Mouse (Mus musculus): ENCODE results near the gene Tns4. TPM values are rescaled to one million over a fixed set of nuclear protein-coding genes. Genes with fewer than 3 reads are reported as not detected.

The Tns4 gene
- total RNA-seq, 2 experiments from 2014 or later = not detected

DNA sequence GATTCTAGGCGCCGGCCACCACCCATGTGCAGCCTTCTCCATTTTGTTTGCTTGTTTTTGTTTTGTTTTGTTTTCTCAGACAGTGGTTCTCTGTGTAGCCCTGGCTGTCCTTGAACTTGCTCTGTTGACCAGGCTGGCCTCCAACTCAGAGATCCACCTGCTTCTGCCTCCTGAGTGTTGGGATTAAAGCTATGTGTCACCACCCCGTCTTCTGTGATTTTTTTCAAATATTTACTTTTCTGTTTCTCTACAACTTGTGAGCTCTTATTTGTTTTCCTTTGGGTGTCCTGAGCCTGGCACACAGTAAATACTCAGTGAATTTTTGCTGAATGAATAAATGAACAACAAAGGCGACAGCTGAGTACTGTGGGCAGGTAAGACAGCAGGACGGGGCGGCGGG lies 26.4 kb downstream of the Tns4 start:
- no peak for DNase-seq
- intact Hi-C loops (cut with DNase I) = no loop called here

- intact Hi-C loops (cut with DNase I) = no loop called here
- no peak for DNase-seq
Measured at GRCm38 (mm10) chr11:99060435-99060834, 28.7 kb downstream of the Tns4 start.

- peak in 1 of 2 experiments; percentile 36 for DNase-seq
- intact Hi-C loops (cut with DNase I) = no loop called here
Measured at GRCm38 (mm10) chr11:99055571-99056452, 33.3 kb downstream of the Tns4 start.

DNA sequence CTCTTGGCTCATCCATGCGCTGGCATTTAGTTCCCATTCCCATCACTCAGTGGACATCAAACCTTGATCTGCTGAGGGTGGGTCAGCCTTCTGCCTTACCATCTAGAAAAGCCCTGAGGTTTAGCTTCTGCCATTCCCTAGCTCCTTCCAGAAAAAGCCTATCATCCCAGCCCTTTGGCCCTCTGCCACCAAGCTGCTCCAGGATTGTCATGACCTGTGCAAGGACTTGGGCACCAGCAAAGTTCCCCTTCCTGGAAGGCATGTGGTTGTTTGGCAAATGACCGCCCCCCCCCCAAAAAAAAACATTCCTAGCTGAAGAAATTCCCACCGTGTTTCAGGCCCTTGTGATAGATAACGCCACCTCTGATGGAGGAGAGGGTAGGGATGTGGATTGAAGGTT lies 34.0 kb downstream of the Tns4 start:
- intact Hi-C loops (cut with DNase I) = no loop called here
- no peak for DNase-seq

DNA sequence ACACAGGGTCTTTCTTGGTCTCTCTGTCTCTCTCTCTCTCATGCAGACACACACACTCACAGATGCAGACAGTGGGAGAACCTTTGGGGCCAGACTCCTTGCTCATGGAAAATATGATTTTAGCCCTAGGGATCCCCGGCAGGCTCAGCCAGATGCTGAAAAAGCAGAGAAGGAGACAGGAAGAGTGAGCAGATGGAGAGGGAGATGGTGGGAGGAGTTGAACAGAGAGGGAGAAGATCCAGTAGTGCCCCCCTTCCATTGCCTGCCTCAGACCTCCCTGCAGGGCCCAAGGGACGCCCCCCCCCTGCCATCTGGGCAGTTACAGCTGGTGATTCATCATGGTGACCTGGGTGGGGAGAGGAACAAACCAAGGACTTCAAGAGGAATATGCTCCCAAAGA lies 41.5 kb downstream of the Tns4 start:
- peak in 1 of 2 experiments; percentile 43 for DNase-seq

GRCm38 (mm10) chr11:99047120-99047519 lies 42.0 kb downstream of the Tns4 start:
- peak; percentile 72 to 86 for DNase-seq
- intact Hi-C loops (cut with DNase I) = no loop called here

More for the DNA sequence above, 41.5 kb downstream of the Tns4 start:
- intact Hi-C loops (cut with DNase I) = no loop called here

GRCm38 (mm10) chr11:99045159-99045889 lies 43.8 kb downstream of the Tns4 start:
- DNase-seq = no peak
- intact Hi-C loops (cut with DNase I) = no loop called here

DNA sequence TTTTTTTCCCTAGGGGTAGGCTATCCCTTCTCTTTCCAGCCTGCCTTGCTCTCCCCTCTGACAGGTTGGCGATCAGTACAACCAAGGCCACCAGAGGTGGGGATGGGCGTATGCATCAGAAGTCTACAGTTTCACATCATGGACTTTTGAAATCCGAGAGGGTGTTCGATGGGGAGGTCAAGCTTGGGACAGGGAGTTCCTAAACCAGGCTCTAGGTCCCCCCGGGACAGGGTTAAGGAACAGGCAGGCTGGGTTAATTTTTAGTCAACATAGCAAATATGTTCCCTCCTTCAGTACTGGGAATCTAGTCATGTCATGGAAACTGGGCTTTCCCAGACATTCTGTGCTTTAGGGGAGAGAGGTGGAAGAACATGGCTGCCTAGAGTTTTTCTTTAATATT lies 44.8 kb downstream of the Tns4 start:
- DNase-seq = peak in 1 of 2 experiments; percentile 49
- intact Hi-C loops (cut with DNase I) = loop anchor here (5.0 kb wide), 1 partner anchor 83 kb away; no protein-coding TSS in a partner anchor

DNA sequence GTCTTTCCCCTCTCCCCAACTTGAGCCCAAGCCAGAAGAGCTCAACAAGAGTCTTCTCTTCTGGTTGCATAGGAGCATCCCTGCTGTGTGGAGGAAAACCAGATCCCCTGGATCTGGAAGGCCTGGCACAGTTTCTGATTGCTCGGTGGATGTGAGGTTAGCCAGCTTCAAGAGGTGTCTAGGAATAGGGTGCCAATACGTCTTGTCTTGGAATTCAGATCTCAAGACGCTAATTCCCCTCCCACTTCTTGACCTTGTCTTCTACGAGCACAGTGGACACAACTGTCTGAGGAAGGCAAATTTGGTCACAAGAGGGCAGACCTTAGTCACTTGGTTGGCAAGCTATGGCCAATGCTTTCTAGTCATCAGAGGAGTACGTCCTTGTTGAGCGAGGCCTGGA lies 45.5 kb downstream of the Tns4 start:
- intact Hi-C loops (cut with DNase I) = loop anchor here (5.0 kb wide), 1 partner anchor 84 kb away; no protein-coding TSS in a partner anchor
- no peak for DNase-seq

- DNase-seq = peak in 1 of 2 experiments; percentile 38
- intact Hi-C loops (cut with DNase I) = loop anchor here (5.0 kb wide), 1 partner anchor 84 kb away; no protein-coding TSS in a partner anchor
Measured at GRCm38 (mm10) chr11:99042834-99043431, 46.2 kb downstream of the Tns4 start.

- intact Hi-C loops (cut with DNase I) = loop anchor here (5.0 kb wide), 1 partner anchor 85 kb away; no protein-coding TSS in a partner anchor
- DNase-seq = no peak
Measured at GRCm38 (mm10) chr11:99041841-99042780, 47.0 kb downstream of the Tns4 start.

GRCm38 (mm10) chr11:99041051-99041729 lies 47.9 kb downstream of the Tns4 start, which contains the start of gene Igfbp4:
TSS of gene Igfbp4 (plus strand) at chr11:99041244.
- intact Hi-C loops (cut with DNase I) = loop anchor here (5.0 kb wide), 1 partner anchor 86 kb away; no protein-coding TSS in a partner anchor
- peak; percentile 61 to 64 for DNase-seq

- no peak for DNase-seq
- intact Hi-C loops (cut with DNase I) = loop anchor here (1.0 to 5.0 kb wide), 2 partner anchors 26 to 87 kb away; no protein-coding TSS in a partner anchor
Measured at GRCm38 (mm10) chr11:99040346-99040974, 48.6 kb downstream of the Tns4 start.

DNA sequence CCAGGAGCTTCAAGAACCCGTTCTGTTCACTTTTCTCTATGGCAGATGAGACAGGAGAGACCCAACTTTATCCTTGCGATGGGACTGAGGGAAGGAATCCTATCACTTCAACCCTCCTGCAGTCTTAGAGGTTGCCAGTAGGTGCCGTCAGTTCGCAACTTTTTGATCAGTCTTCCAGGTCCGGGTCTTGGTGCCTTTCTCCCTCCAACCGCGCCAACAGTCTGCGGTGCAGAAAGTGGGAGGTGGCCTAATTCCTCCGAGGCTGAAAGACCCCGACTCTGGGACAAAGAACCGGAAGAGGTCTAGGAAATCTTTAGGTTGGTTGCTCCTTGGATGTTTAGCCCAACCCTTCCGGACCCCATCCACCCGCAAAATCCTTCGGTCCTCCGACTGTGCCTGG lies 49.3 kb downstream of the Tns4 start:
- DNase-seq = peak; percentile 64 to 76
- intact Hi-C loops (cut with DNase I) = loop anchor here (1.0 to 10.0 kb wide), 5 partner anchors 27 to 115 kb away; partner anchors contain the start of gene Rara

GRCm38 (mm10) chr11:99036254-99036653 lies 52.9 kb downstream of the Tns4 start:
- DNase-seq = no peak
- intact Hi-C loops (cut with DNase I) = loop anchor here (5.0 to 10.0 kb wide), 2 partner anchors 59 to 111 kb away; partner anchors contain the start of gene Rara

GRCm38 (mm10) chr11:99035350-99035749 lies 53.8 kb downstream of the Tns4 start:
- intact Hi-C loops (cut with DNase I) = loop anchor here (5.0 to 10.0 kb wide), 2 partner anchors 58 to 111 kb away; partner anchors contain the start of gene Rara
- DNase-seq = no peak

GRCm38 (mm10) chr11:99026899-99027440 lies 62.1 kb downstream of the Tns4 start:
- DNase-seq = no peak
- intact Hi-C loops (cut with DNase I) = no loop called here

- intact Hi-C loops (cut with DNase I) = no loop called here
- DNase-seq = no peak
Measured at GRCm38 (mm10) chr11:99025878-99026277, 63.2 kb downstream of the Tns4 start.

Data from gastrocnemius, postnatal 36 days (tissue).